Mouse (Mus musculus): Measurements from ENCODE around the gene 2310009B15Rik.

The 2310009B15Rik gene

DNA sequence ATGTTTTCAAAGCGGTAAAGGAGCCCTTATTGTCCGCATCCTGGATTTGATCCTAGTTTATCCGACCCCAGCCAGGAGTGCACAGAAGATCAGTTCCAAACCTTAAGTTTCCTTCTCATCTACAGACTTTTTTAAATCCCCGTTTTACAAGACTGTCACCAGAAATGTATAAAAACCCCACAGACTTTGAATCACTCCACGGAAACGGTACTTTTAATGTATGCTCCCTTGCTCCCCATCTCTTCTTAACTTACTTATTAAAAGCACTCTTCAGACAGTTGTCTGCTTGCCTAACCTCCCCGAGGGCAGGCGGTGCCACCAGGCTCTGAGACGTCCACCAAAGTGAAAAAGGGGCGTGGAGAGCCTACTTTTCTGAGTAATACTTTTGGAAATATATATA, 13.9 kb downstream of the 2310009B15Rik start:
- no peak for DNase-seq (ENCODE audit: extremely low spot score, low read depth, low spot score)

DNA sequence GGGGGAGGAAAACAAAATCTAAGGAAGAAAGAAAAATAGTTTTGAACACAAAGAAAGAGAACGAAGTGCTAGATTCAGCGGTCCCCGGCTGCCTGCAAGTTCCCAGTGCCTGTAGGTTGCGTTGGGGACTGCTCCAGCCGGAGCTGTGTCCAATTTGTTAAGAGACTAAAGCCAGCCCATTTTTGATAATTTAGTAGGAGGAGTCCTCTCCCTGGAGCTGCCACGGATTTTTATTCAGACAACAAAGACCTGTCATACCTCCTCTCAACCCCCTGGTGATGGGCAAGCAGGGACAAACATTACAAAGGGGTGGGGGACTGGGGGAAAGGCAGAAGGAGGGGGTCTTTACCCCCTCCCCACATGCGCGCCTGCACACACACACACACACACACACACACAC, 14.3 kb downstream of the 2310009B15Rik start:
- DNase-seq (ENCODE audit: extremely low spot score, low read depth, low spot score) = no peak

DNA sequence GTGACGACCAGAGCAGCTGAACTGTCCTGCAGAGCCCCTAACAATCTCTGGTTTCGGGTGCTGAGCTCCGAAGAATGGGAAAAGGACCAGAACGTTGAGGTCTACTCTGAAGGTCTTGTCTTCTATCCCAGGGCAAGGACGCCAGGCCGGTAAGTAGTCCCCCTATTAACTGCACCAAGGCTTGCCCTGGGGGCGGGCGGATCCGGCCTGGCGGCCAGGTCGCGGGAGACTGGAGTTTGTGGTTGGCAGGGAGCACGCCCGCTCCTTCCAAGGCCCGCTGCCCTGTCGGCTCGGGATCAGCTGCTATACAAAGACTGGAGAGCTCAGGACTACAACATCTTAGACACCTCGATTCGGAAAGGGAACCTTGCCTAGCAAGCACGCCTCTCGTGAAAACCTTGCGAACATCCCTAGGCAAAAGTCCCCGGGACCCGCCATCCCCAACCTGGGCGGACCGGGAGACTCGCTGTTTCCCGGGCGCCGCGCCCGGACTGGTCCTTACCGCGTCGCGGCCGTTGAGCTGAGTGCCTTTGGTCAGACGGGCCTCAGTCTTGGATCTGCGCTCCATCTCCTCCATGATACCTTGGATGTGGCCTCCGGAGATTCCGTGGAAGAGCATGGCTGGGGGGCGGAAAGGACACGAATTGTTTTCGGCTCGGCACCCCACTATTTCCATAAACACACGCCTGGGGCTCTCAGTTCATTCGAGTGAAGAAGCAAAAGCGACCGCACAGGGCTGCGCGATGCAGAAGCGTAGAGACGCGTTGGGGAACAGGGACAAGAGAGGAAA, 15.2 kb downstream of the 2310009B15Rik start:
- no peak for DNase-seq (ENCODE audit: extremely low spot score, low read depth, low spot score)

DNA sequence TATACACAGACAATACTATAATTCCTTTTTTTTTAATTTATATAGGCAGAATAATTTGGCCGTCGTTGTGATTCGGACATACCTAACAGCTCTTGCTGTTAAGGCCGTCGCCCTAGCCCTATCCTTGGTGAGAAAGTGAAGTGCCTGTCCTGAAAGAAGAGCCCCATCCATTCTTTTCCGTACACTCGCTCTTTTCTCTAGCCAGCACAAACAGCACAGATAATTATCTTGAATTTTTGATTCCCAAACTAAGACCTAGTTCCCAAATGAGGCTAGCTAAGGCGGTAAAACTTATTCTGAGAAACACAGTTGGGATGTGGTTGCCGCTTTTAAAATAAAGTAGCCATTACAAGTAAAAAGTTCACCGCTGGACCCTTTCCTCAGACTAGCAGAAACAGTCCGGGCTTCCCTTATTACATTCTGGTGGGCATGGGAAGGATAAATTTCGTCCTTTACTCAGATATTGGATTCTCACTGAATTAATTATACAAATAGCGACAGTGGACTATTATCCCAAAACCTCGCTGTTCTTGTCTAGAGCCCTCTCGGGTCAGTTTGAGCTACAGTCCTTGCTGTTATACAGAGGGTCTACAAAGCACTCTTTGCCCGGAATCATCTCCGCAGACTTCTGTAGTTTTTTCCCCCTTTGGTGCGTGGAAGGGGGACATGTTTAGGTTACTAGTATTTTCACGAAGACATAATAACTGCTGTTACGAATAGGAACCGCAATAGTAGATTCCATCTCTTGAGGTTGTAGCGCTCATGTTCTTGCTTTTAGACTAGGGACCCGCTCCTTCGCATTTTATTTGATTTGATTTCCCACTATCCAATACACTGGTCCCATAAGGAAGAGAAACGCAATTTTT, 16.0 kb downstream of the 2310009B15Rik start:
- no peak for DNase-seq (ENCODE audit: extremely low spot score, low read depth, low spot score)

DNA sequence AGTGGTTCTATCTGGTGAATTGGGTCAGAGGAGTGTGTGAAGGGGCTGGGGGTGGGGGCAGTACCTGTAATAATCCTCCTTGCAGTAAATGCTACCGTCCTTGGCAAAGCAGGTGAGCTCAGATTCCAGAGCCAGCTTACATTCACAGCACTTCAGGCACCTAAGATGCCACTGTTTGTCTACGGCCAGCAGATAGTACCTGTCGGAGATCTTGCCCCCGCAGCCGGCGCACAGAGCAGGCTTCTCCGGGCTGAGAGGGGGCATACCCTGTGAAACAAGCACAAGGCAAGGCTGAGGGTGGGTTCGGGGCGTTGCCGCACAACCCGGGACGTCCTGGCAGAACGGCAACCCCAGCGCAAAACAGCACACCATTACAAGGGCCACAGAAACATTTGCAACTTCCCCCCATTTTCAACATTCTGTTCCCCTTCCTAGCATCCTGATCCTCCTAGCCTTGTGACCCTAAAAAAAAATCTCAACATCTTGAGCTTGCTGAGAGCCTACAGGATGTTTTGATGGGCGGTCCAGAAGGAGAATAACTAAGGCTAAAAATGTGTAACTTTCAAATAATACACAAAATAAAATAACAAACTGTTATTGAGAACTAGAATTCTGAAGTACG, 16.7 kb downstream of the 2310009B15Rik start:
- no peak for DNase-seq (ENCODE audit: extremely low spot score, low read depth, low spot score)

DNA sequence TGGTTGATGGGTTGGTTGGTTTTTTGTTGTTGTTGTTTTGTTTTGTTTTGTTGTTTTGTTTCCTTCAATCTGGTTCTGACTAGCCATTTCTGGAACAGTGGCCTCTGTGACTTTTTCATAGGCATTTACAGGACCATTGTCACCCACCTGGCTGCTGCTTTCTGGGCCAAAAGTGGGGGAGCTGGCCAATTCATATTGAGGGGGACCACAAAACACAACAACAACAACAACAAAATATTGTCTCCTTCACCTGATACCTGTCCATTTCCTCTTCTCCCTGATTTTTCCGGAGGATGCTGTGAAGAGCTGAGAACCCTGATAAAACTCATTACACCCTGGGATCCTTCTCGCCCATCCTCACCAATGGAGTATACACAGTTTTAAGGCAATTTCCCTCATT, 17.4 kb downstream of the 2310009B15Rik start:
- no peak for DNase-seq (ENCODE audit: extremely low spot score, low read depth, low spot score)

DNA sequence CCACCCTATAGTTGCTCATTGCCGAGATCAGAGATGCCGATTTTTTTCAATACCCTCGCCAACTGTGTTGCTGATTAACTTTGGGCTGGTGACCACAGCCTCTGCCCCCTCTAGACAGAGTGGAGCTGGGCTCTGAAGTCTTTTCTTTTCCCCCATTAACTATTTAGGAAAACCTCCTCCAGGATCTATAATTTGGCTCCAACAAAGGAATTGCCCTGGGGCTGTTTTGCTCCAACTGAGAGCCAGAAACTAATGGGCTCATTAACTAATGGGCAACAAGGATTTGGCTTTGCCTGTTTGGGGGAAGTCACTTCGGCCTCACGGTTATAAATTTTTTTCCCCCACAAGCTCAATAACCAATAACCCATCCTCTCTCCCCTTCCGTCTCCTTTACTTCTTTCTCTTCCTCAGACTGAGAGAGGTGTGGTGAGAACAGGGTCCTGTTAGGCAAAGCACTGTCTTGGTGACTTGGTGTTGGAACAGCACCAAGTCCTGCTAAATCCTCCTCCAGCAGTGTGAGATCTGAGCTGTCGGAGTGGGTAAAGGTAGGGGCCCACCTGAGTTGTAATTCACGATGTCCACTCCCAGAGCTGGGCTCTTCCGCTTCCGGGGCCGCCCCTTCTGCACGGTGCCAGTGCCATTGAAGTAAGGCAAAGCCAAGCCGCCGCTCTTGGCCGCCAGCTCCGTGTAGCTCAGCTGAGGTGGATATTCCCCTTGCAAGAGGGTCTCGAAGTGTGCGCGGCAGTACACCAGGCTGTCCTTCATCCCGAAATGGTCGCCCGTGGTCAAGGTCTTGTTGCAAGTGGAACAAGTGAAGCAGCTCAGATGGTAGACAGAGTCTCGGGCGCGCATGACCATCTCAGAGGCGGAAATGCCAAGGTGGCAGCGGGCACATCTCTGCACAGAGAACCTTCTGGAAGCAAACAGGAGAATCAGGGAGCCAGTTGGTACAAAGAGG, 18.6 kb downstream of the 2310009B15Rik start:
- no peak for DNase-seq (ENCODE audit: extremely low spot score, low read depth, low spot score)

DNA sequence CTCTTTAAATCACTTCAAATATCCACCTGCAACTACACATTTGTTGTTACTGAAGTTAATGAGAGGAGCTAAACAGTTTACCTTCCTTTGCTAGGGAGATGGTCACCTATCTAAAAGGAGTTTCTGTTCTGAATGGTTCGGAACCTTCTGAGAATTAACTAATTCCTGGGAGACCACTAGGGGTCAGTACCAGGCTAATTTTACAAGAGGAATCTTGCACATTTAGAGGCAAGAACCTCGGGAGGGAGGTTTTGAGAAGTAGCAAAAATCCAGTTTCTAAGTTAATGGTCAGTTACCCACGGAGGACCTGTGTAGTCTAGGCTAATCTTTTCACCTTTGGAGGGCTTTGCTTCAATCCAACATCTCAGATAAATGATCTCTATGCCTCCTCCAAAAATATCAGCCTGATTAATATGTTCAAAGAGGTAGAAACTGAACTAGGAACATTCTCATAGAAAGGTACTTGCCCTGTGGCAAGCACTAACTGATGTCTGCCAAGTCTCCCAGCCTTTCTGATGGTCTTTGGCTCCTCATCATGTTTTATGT, 21.2 kb downstream of the 2310009B15Rik start:
- DNase-seq (ENCODE audit: extremely low spot score, low read depth, low spot score) = no peak

DNA sequence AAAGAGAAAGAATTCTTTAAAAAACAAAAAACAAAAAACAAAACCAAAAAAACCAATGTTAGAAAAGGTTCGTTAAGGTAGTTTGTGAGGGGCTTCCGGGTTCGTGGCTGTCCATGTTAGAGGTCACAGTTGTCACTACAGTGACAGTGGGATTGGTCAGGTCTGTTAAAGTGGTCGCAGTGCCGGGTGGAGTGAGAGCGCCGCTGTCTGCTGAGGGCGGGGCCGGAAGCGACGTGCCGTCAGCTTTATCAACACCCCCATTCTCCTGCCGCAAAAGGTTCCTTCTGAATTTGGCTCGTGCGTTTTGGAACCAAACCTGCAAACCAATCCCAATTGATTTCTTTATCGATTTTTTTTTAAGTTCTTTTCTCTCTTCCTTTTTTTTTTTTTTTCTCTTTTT, 25.3 kb downstream of the 2310009B15Rik start:
- DNase-seq (ENCODE audit: extremely low spot score, low read depth, low spot score) = no peak

DNA sequence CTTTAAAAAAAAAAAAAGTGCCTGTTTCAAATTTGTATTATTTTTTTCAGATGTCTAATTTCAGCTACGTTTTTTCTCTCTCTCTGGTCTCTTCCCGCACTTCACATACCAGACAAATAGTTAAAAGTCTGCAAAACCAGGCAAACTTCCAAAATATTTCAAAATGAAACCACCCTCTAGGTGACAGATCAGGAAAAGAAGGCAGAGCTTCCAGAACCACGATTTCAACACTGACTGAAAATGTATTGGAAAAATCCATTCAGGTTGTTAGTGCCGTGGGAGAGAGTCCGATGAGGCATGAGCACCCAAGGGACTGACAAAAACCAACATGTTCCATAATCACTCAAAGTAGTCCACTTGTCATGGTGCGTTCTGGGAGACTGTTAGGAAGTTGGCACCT, 29.8 kb downstream of the 2310009B15Rik start:
- no peak for DNase-seq (ENCODE audit: extremely low spot score, low read depth, low spot score)

DNA sequence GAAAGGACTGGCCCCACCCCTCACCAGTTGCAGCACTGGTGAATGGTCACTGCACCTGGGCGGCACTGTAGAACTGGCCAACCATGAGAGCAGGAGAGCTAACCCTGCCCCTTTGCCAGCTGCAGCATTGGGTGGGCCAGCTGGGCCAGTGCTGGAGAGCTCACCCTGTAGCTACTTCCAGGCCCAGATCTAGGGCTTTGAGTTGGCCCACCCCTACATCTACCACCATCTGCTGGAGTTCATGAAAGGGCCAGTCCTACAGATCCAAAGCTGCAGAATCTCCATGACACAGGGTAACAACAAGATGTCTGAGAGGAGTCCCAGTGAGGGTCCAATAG, 33.7 kb downstream of the 2310009B15Rik start:
- DNase-seq (ENCODE audit: extremely low spot score, low read depth, low spot score) = no peak

DNA sequence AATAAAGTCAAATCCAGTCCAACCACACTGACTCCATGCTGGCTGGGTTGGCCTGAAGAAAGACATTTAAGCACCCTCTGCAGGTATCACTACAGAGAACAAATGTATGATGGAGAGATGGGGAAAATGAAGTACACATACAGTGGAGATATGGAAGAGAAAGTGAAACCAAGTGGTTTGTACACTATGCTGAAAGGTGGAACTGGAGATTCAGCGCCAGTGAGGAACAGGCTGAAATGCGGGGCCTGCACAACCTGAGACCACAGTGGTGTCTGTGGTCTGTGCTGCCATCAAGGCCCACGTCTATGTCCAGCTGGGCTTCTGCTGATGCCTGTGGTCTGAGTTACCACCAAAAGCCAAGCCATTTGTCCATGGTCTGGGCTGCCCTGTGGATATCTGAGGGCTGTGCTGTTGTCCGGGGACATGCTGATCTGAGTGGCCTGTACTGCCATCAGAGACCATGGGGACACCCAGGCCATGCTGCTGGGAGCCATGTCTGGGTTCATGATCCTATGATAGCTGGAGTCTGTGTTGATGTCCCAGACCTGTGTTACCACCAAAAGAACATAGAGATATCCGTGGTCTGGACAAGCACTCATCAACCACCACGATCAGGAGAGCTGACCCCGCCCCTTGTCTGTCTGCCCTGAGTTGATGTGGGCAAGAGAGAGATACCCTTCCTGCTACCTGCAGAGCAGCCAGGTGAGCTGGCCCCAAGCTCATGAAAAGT, 34.2 kb downstream of the 2310009B15Rik start:
- no peak for DNase-seq (ENCODE audit: extremely low spot score, low read depth, low spot score)
